Mouse (Mus musculus) megakaryocyte, embryonic 14.5 days (primary cell): ENCODE data around the gene Stat5a.

Experiments used
- FLI1 ChIP-seq: IDR thresholded peaks from 2 replicates; pipeline ENCODE4 v1.6.1; 2012; ENCODE audit warnings: low read length, inconsistent platforms, mixed read lengths
- GATA1 ChIP-seq: IDR thresholded peaks from 3 replicates; pipeline ENCODE4 v1.6.1; 2012; ENCODE audit warnings: mixed read lengths, low read length, inconsistent platforms, borderline replicate concordance

DNA sequence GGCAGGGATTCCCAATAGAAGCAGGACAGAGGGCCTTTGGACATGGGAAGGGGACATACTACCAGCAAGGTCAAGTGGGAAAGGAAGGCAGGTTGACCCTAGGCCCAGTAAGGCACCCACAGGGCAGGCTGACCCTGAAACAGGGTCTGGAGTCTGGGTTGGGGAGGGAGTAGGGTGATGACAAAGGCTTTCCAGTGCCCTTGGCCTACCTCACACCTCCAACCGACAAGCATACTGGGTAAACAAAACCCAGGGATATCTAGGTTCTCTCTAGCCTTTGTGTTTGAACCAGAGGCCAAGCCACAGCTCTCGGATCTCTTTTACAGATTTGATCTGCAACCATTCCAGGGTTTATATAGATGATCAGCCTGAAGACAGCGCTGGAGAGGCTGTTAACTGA lies 28.6 kb downstream of the Stat5a start:
- TF ChIP-seq GATA1 (no peak), FLI1 (no peak)
